Mouse (Mus musculus): ENCODE results near the gene Olfr382.
"Not testable (repeated sequence)": the region's sequence is repeated elsewhere in the genome, so short reads cannot be mapped to it uniquely, and the experiment has no call there.

Olfr382 gene

DNA sequence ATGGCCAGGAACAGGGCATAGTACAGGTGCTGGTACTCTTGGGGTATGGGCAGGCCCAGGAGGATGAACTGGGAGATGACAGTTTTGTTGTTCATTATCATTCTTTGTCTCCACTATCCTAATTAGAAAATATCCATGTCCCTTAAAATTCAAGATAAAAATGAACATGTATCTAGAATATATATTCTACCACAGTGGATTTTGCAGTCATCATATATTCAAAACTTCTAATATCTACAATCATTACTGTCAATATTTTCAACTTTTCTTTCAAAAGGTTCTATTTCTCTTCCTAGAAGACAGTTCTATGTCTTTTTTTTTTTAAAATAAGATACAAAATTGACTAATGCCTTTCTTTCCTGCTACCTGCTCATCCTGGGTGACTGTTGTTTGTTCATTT, at the start of gene Olfr382:
Gene Olfr382, minus strand, starts transcription at position 101 of the 400 bp plus-strand sequence.
- DNase-seq = no peak

DNA sequence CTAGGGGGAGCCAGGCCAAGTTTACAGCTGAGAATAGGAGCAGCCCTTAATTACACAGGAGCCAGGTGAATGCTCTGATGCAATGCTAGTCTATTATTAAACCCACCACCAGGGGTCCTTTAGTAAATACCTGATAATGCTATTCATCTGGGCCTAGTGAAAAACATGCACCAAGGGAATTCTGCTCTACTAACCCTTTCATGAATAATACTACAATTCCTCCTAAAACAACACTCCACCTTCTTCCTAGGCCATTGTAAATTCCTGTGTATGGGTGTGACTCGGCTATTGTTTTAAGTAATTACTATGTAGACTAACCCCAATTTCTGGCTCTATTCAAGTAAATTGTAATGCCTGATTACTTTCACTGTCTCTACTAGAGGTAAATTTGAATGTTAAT, 12.0 kb upstream of the Olfr382 start:
- not testable (repeated sequence) for DNase-seq

DNA sequence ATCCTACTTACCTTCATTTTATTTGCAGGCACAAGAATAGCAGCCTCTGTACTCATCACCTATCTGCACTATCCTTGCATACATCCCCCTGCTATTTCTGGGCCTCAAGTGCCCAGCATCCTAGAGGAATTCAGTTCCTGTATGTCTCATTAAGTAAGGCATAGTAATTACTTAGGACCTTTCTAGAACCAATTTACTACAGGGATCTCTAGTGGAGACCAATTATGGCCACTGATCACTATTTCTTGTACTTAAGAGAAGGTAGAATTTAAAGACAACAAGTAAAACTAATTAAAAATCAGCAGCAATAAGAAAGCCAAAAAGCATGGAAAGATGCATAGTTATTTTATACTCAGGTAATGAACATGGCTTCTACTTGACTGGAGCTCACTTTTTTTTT, 25.5 kb downstream of the Olfr382 start, which contains the start of gene Olfr381:
Gene Olfr381, minus strand, starts transcription at position 101 of the 400 bp plus-strand sequence.
- no peak for DNase-seq
